In genomic region chr13:94710574-94711172, GRCm38 (mm10) we compare ENCODE assay signal across 8 mouse cellular contexts.
DNase-seq lines count a peak whose midpoint lies in the region; ATAC-seq and TF ChIP-seq lines count a peak whose summit lies in the region.

No protein-coding gene starts in this region.

- H3K4me3 ChIP-seq in megakaryocyte, embryonic 14.5 days (replicated peaks): peak overlapping the region; percentile 83
- peak overlapping the region; percentile 11 for H3K4me3 ChIP-seq in forebrain, postnatal 0 days (ENCODE audit: low read depth, low read length)
- H3K4me3 ChIP-seq in liver, embryonic 14.5 days (ENCODE audit: insufficient read depth in 1 of 2, low read depth in 2 of 2, low read length in 2 of 2): no peak overlapping the region
- H3K4me3 ChIP-seq in stomach, postnatal 0 days (ENCODE audit: low read depth, low read length): peak overlapping the region; percentile 31

- H3K36me3 ChIP-seq in megakaryocyte, embryonic 14.5 days (replicated peaks; ENCODE audit: low read length): no peaks in the 10 kb centered on the region
- H3K36me3 ChIP-seq in forebrain, postnatal 0 days (ENCODE audit: insufficient read depth): no peaks in the 10 kb centered on the region
- no peaks in the 10 kb centered on the region for H3K36me3 ChIP-seq in liver, embryonic 14.5 days (replicated peaks; ENCODE audit: control insufficient read depth, insufficient read depth, low read depth)
- H3K36me3 ChIP-seq in stomach, postnatal 0 days (ENCODE audit: control insufficient read depth, insufficient read depth, low read length): no peaks in the 10 kb centered on the region

- H3K27ac ChIP-seq in forebrain, postnatal 0 days (ENCODE audit: low read depth, low read length): no peak overlapping the region
- no peak overlapping the region for H3K27ac ChIP-seq in liver, embryonic 14.5 days
- H3K27ac ChIP-seq in stomach, postnatal 0 days (replicated peaks): no peak overlapping the region

- no peak for TF ChIP-seq EP300 in liver, embryonic 14.5 days (IDR thresholded peaks at IDR 0.05; ENCODE audit: low read depth)
- TF ChIP-seq EP300 in stomach, postnatal 0 days (optimal IDR thresholded peaks at IDR 0.05): no peak

- no peak overlapping the region for H3K9ac ChIP-seq in forebrain, postnatal 0 days
- no peak overlapping the region for H3K9ac ChIP-seq in liver, embryonic 14.5 days (replicated peaks)
- no peak overlapping the region for H3K9ac ChIP-seq in stomach, postnatal 0 days (ENCODE audit: low read length)

- TF ChIP-seq CTCF in forebrain, postnatal 0 days (IDR thresholded peaks at IDR 0.05; ENCODE audit: low read depth): no peak
- TF ChIP-seq CTCF in liver, embryonic 14.5 days (IDR thresholded peaks at IDR 0.05; ENCODE audit: low read depth): no peak
- no peak for TF ChIP-seq CTCF in stomach, postnatal 0 days (IDR thresholded peaks at IDR 0.05; ENCODE audit: low read depth)

- H3K9me3 ChIP-seq in megakaryocyte, embryonic 14.5 days: no peaks in the 10 kb centered on the region
- H3K9me3 ChIP-seq in forebrain, postnatal 0 days (ENCODE audit: low read length): no peaks in the 10 kb centered on the region
- no peaks in the 10 kb centered on the region for H3K9me3 ChIP-seq in liver, embryonic 14.5 days (ENCODE audit: control insufficient read depth, low read length)
- no peaks in the 10 kb centered on the region for H3K9me3 ChIP-seq in stomach, postnatal 0 days (ENCODE audit: control insufficient read depth, low read length)

- H3K4me2 ChIP-seq in forebrain, postnatal 0 days (ENCODE audit: low read depth): peak overlapping the region; percentile 33
- H3K4me2 ChIP-seq in liver, embryonic 14.5 days (ENCODE audit: low read depth): peak overlapping the region; percentile 36; the same call in 1 of the 2 replicates
- H3K4me2 ChIP-seq in stomach, postnatal 0 days (replicated peaks; ENCODE audit: low read depth): peak overlapping the region; percentile 48

- WGBS in forebrain, postnatal 0 days: 1% methylated on average over 26 of the region's 26 CpGs
- 3% methylated on average over 26 of the region's 26 CpGs for WGBS in liver, embryonic 14.5 days (ENCODE audit: insufficient replicate concordance)
- WGBS in stomach, postnatal 0 days: 2% methylated on average over 25 of the region's 26 CpGs

- H3K27me3 ChIP-seq in megakaryocyte, embryonic 14.5 days (replicated peaks): peaks cover 78% of the 10 kb centered on the region
- peaks cover 63% of the 10 kb centered on the region for H3K27me3 ChIP-seq in forebrain, postnatal 0 days (ENCODE audit: insufficient read depth, low read length)
- H3K27me3 ChIP-seq in liver, embryonic 14.5 days (ENCODE audit: control insufficient read depth, insufficient read depth, low read length): peaks cover 56% of the 10 kb centered on the region
- peaks cover 12% of the 10 kb centered on the region for H3K27me3 ChIP-seq in stomach, postnatal 0 days (ENCODE audit: control insufficient read depth, insufficient read depth, low read length)

- no peak for ATAC-seq in megakaryocyte, adult 5-6 weeks (ENCODE audit: poor library complexity, severe bottlenecking)
- ATAC-seq in forebrain, postnatal 0 days: no peak
- ATAC-seq in liver, embryonic 14.5 days (ENCODE audit: insufficient read depth): no peak
- no peak for ATAC-seq in stomach, postnatal 0 days (ENCODE audit: low FRiP score, low TSS enrichment)

- peaks cover 14% of the 10 kb centered on the region for H3K4me1 ChIP-seq in megakaryocyte, embryonic 14.5 days
- H3K4me1 ChIP-seq in forebrain, postnatal 0 days (ENCODE audit: insufficient read depth): no peaks in the 10 kb centered on the region
- H3K4me1 ChIP-seq in liver, embryonic 14.5 days (replicated peaks; ENCODE audit: control insufficient read depth in 2 of 2, insufficient read depth in 2 of 2, low read length in 1 of 2): no peaks in the 10 kb centered on the region
- peaks cover 4% of the 10 kb centered on the region; the same call in 1 of the 2 replicates for H3K4me1 ChIP-seq in stomach, postnatal 0 days (replicated peaks; ENCODE audit: control insufficient read depth, insufficient read depth)

- DNase-seq in forebrain, postnatal 0 days: peak; percentile 26
- no peak for DNase-seq in liver, embryonic 14.5 days (ENCODE audit: low read depth in 3 of 3, low spot score in 3 of 3)
- DNase-seq in stomach, postnatal 0 days (ENCODE audit: low spot score): no peak
- no peak for DNase-seq in adrenal gland, postnatal 4 days (ENCODE audit: low spot score in 2 of 2)
- DNase-seq in yolk sac, embryonic 10.5 days (ENCODE audit: low spot score): no peak
- no peak for DNase-seq in gastrocnemius, adult 8-10 months (ENCODE audit: low spot score in 2 of 2)

Comparison
In these comparisons a context has a peak if more than half of its experiments do, and no peak if none do; other contexts are left out.
1. H3K4me3 ChIP-seq: peak in megakaryocyte, embryonic 14.5 days (single experiment), forebrain, postnatal 0 days (single experiment) and stomach, postnatal 0 days (single experiment); none in liver, embryonic 14.5 days (0 of 2).
2. Peak in every context shown above with its lines, with median percentiles within 50 percentile points of each other: H3K4me2 ChIP-seq.